Mouse (Mus musculus) thymus, adult 18-20 months (tissue): ENCODE data around the gene Hist1h2bk.
A peak's percentile ranks its signal among the peaks of the same experiment; 100 is the strongest.
"Not testable (repeated sequence)": the region's sequence is repeated elsewhere in the genome, so short reads cannot be mapped to it uniquely, and the experiment has no call there.

ENCODE experiments used
- DNase-seq, 2 experiments: peaks; one replicate each; pipeline ENCODE4 v3.0.0; 2022; ENCODE audit warnings: mixed read lengths in 2 of 2

Gene Hist1h2bk

GRCm38 (mm10) chr13:22041142-22041536 is 5.5 kb downstream of the Hist1h2bk start, which contains the start of gene Hist1h4i:
Gene Hist1h4i (minus strand): TSS chr13:22041362.
- peak; percentile 91 to 96 for DNase-seq

DNA sequence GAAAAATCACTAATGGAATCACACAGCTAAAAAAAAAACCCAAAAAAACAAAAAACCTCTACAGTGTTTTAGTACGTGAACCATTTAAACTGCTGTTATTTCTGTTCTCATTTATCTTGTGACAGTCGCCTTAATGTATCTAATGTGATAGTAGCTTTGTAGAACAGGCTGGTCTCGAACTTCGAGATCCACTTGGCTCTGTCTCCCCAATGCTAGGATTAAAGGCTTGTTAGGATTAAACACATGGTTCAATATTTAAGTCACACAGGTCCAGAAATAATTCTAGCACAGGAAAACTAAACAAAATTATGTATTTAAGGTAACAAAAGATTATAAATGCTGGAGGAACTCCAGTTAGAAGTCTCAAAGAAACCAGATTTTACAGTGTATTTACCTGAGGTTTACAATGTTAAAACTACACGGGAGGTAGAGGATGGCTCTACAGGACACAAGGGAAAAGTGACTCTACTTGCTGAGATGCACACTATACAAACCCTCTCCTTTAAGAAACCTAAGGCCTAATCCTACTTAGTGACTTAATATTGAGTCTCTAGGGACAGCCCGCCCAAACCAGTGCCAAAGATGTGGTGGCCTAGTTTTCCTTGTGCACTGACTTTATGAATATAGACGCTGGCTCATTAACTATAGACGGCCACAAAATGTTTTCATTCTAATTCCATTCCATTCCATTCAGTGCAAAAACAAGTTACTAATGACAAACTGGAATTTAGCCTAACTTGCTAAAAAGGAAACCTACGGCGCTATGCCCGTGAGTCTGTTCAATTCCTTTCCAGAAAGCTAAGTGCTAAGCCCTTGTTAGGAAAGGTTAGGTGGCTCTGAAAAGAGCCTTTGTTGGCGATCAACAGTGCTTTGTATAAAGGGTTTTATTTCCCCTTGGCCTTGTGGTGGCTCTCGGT is 6.2 kb downstream of the Hist1h2bk start:
- DNase-seq = no peak

DNA sequence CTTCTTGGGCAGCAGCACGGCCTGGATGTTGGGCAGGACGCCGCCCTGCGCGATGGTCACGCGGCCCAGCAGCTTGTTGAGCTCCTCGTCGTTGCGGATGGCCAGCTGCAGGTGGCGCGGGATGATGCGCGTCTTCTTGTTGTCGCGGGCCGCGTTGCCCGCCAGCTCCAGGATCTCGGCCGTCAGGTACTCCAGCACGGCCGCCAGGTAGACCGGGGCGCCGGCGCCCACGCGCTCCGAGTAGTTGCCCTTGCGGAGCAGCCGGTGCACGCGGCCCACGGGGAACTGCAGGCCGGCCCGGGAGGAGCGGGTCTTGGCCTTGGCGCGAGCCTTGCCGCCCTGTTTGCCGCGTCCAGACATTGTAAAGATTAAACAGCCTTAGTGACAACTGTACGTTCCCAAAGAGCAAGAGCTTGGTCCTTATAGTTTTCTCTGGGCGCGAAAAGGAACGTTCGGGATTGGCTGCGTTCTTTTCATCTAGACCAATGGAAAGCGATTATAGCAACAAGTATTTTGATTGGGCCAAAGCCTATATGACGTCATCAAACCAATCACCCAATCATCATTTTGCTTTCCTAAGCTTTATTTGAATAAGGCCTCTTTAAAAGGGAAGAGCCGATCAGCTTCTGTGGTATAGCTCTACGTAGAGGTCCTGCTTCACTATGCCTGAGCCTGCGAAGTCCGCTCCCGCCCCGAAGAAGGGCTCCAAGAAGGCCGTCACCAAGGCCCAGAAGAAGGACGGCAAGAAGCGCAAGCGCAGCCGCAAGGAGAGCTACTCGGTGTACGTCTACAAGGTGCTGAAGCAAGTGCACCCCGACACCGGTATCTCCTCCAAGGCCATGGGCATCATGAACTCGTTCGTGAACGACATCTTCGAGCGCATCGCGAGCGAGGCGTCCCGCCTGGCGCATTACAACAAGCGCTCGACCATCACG is 7.2 kb downstream of the Hist1h2bk start, which contains the start of the genes Hist1h2ag and Hist1h2bj:
Gene Hist1h2ag, minus strand, starts transcription at position 377 of the 935 bp plus-strand sequence.
Gene Hist1h2bj, plus strand, starts transcription at position 647 of the 935 bp plus-strand sequence.
- DNase-seq = peak; percentile 71 to 90

DNA sequence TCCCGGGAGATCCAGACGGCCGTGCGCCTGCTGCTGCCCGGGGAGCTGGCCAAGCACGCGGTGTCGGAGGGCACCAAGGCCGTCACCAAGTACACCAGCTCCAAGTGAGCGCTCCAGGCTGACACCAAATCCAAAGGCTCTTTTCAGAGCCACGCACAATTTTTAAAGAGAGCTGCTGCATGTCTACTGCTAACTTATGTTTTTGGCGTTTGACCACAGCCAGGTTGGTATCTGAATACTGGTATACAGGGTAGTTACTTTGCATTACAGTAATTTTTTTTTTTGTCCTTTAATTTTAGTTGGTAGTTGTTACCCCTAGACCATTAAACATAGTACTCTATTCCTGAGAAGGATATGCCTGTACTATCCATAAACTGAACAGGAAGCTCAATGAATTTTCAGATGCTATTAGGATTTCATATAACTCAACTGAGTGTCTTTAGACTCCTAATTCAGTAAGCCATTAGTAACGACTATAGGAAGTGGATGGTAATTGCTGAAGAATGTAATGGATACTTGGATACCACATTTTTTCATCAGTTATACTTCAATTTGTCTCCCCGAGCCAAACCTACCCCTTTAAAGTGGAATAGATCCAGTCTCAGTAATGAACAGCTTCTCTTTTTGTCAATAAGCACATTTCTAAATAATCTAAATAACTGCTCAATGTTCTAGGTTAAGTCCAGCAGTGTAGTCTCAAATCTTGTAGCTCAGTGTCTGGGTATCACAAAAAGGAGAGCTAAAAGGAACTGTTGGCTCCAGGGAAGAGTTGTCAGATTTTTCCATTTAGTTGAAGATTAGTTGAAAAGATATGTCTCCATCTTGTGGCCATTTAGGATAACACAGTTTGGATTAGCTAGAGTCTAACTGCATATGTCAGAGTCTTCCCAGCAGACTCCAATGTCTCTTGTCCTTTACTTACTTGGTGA is 8.1 kb downstream of the Hist1h2bk start:
- DNase-seq = no peak

DNA sequence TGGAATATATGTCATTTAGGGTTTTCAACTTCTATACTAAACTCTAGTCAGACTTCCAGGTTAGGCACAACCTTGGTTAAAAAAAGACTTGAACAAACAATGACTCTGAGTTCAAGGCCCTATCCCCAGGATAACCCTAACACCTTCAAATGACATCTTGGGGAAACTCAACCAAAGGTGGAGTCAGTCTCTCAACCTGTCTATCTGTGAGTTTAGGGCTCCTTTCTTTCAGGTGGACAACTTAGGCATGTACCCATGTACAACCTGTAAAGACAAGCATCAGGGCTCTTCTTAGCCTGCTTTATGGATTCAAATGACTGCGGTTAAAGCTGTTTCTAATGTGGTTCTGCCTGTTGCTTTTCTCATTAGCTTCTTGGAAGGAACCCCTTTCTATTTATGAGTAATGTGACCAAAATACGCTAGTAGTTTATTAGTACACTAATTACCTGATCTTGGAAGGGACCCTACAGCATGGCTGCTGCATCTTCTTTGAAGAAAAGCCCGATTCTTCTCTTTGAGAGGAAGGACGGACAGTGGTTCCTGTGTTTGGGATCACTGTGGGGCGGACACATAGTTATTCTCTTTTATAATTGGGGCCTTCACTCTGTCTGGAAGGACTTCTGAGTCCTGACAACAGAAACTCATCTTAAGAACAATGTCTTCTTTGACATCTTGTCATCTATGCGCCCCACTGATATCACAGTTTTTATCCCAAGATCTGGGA is 8.9 kb downstream of the Hist1h2bk start:
- no peak for DNase-seq

DNA sequence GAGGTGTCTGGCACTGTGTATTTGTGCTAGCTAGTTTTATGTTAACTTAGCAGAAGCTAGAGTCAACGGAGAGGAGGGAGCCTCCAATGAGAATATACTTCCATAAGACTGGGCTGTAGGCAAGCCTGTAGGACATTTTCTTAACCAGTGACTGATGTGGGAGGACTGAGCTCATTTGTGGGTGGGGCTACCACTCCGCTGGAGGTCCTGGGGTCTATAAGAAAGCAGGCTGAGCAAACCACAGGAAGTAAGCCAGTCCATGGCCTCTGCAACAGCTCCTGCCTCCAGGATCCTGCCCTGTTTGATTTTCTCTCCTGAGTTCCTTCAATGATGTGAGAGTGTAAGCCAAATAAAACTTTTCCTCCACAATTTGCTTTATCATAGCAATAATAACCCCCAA is 9.6 kb downstream of the Hist1h2bk start:
- no peak for DNase-seq

GRCm38 (mm10) chr13:22049041-22049440 is 13.4 kb downstream of the Hist1h2bk start:
- no peak for DNase-seq

DNA sequence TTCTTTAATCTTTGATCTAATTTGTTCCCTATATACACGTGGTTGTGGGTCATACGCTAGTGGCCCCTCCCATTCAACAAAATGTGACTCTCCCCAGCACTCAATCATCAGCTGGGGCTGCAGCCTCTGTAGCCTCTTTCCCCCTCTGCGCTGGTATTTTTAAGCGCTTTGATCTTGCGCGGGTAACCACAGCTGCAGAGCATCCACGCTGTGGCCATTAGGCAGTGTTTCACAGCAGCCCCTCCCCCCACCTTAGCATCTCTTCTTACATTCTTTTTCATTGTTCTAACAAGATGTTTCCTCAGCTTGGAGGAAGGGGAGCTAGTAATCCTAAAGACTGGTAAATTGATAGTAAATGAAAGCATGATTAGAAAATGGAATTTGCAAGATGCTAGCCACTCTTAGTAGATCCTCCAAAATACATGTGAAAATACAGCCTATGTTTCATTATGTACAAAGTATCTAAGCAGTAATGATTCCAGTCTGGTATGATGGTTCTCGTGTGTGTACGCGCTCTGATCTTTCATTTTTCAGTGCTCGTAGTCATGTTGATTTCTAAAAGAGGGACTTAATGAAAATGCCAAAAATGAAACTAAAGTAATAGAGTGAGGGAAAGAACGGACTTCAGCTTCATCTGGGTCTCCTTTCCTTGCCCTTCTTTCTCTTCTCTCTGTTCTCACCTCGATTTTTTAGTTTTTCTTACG is 14.2 kb downstream of the Hist1h2bk start:
- peak; percentile 25 to 48 for DNase-seq

DNA sequence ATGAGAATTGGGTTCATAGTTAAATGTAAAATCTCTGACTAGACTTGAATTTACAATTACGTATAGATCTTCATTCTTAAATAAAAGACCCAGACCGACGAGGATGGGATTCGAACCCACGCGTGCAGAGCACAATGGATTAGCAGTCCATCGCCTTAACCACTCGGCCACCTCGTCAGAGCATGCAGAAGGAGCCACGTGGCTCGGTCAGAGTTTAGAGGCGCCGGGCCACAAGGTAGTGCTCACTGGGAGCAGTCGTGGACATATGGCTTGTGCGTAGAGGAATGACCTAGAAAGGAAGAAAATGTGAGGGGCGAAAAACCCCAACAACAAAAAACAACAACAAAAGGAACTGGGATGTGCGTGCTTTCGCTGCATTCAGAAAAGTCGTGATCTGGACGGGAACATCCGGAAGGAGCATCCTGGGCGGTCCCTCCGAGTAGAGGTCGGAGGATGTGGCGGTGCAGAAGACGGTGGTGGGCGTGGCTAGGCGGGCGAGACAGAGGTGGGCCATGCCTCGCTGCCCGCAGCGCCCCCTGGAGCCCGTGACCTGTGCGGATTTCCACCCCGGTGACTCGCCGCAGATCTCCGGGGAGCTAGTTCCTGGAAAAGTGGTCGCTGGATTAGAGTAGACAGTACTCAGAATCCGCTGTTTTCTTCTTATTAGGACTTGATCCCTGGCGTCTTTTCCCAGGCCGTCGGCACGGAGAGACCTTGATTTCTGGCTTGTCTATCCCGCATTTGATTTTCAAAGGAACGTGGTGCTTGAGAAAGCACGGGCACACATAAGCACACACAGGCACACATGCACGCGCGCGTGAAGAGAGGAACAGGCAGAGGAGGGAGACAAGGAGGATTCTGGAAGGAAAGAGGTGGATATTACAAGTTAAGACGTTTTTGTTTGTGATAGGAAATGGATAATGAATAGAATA is 15.2 kb downstream of the Hist1h2bk start:
- DNase-seq = peak; percentile 88 to 91

DNA sequence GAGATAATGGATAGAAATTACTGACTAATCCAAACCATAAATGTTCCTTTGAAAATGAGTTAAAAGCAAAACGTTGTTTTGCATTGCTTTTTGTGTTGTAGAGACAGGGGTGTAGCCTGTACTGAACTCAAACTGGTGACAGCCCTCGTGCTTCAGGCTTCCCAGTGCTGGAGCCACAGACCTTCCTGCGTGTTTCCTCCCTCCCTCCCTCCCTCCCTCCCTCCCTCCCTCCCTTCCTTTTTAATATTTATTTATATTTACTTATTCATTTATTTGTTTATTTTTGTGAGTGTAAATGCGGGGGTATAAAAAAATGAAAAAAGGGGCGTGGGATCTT is 15.8 kb downstream of the Hist1h2bk start:
- DNase-seq = no peak

GRCm38 (mm10) chr13:22053754-22054153 is 18.1 kb downstream of the Hist1h2bk start:
- DNase-seq = no peak

DNA sequence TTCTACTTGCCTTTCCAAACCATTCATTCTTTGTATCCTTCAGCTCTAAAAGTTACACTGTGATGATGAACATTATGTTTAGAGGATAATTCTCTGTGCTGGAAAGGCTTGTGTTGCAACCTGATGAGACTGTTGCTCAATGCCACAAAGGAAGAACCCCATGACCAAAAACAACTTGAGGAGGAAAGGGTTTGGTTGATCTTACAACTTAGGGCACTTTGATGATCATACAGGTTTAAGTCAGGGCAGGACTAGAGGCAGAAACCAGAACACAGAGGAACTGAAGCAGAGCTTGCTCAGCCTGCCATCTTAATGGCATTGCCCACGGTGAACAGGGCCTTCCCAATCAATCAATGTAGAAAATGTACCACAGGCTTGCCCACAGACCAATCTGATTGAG is 25.8 kb downstream of the Hist1h2bk start:
- no peak for DNase-seq

- DNase-seq = no peak
Measured at GRCm38 (mm10) chr13:22063468-22063867, 27.8 kb downstream of the Hist1h2bk start.

- not testable (repeated sequence) for DNase-seq
Measured at GRCm38 (mm10) chr13:22084140-22084539, 48.5 kb downstream of the Hist1h2bk start, which contains the start of gene Vmn1r188. Gene Vmn1r188 (plus strand): TSS chr13:22084440.
